Mouse (Mus musculus) natural killer cell, adult 2 months (primary cell): ENCODE results near the gene Acsbg2.

Source experiments
- DNase-seq, 2 experiments: peaks; one replicate each; pipeline ENCODE4 v3.0.0; 2022; ENCODE audit warnings: low spot score in 2 of 2

The Acsbg2 gene

GRCm38 (mm10) chr17:56871767-56872166 lies 2.5 kb downstream of the Acsbg2 start:
- no peak for DNase-seq

GRCm38 (mm10) chr17:56870287-56870953 lies 3.8 kb downstream of the Acsbg2 start:
- no peak for DNase-seq

- no peak for DNase-seq
Observed at GRCm38 (mm10) chr17:56869481-56869977, 4.7 kb downstream of the Acsbg2 start.

GRCm38 (mm10) chr17:56866071-56866470 lies 8.2 kb downstream of the Acsbg2 start:
- no peak for DNase-seq

GRCm38 (mm10) chr17:56861197-56861596 lies 13.1 kb downstream of the Acsbg2 start:
- no peak for DNase-seq

- no peak for DNase-seq
Observed at GRCm38 (mm10) chr17:56858922-56859321, 15.3 kb downstream of the Acsbg2 start.

GRCm38 (mm10) chr17:56858216-56858615 lies 16.0 kb downstream of the Acsbg2 start:
- peak; percentile 48 to 71 for DNase-seq

- no peak for DNase-seq
Observed at GRCm38 (mm10) chr17:56855421-56855820, 18.8 kb downstream of the Acsbg2 start.

- no peak for DNase-seq
Observed at GRCm38 (mm10) chr17:56851167-56851566, 23.1 kb downstream of the Acsbg2 start.

GRCm38 (mm10) chr17:56849710-56850109 lies 24.5 kb downstream of the Acsbg2 start:
- no peak for DNase-seq

GRCm38 (mm10) chr17:56848785-56849184 lies 25.5 kb downstream of the Acsbg2 start:
- DNase-seq = no peak

GRCm38 (mm10) chr17:56843678-56844077 lies 30.6 kb downstream of the Acsbg2 start:
- DNase-seq = no peak

- DNase-seq = no peak
Observed at GRCm38 (mm10) chr17:56842173-56842572, 32.1 kb downstream of the Acsbg2 start.

- DNase-seq = no peak
Observed at GRCm38 (mm10) chr17:56840524-56840923, 33.7 kb downstream of the Acsbg2 start.

- no peak for DNase-seq
Observed at GRCm38 (mm10) chr17:56836336-56836735, 37.9 kb downstream of the Acsbg2 start.

- DNase-seq = no peak
Observed at GRCm38 (mm10) chr17:56833381-56833780, 40.9 kb downstream of the Acsbg2 start.

- DNase-seq = no peak
Observed at GRCm38 (mm10) chr17:56832918-56833317, 41.3 kb downstream of the Acsbg2 start.

- DNase-seq = peak; percentile 97 to 99
Observed at GRCm38 (mm10) chr17:56831111-56831816, 43.0 kb downstream of the Acsbg2 start.

- no peak for DNase-seq
Observed at GRCm38 (mm10) chr17:56830411-56831110, 43.7 kb downstream of the Acsbg2 start, which contains the start of gene Rfx2. Gene Rfx2 (minus strand): TSS chr17:56831013.

- DNase-seq = no peak
Observed at GRCm38 (mm10) chr17:56829795-56830194, 44.5 kb downstream of the Acsbg2 start.

- DNase-seq = no peak
Observed at GRCm38 (mm10) chr17:56829171-56829570, 45.1 kb downstream of the Acsbg2 start.

GRCm38 (mm10) chr17:56826718-56827117 lies 47.5 kb downstream of the Acsbg2 start:
- DNase-seq = no peak
